Mouse (Mus musculus): ENCODE data around the gene Cast.

DNA sequence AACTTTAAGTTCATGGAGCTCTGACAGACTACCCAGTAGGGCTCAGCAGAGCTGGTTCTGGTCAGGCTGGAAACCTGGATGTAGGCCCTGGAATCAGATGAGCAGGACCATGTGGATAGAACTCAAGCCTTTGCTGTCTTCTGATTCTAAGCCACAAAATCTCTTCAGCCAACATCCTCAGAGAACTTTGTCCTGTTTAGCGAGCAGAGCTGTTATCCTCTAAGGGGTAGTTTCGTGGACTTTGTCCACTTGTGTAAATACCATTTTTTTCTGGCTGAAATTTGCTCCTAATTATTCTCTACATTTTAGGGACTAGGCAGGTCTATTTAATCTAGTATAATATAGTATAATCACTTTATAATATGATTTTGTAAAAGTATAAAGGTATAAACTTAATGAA lies 42.2 kb upstream of the Cast start:
- TF ChIP-seq TCF12 (IDR thresholded peaks at IDR 0.05; ENCODE audit: low read depth, low read length) = no peak
- no peak for TF ChIP-seq MAFK (IDR thresholded peaks at IDR 0.05; ENCODE audit: insufficient replicate concordance, low read length)
- TF ChIP-seq CTCF (conservative IDR thresholded peaks at IDR 0.05 in 1 of 2, IDR thresholded peaks at IDR 0.05 in 1 of 2; ENCODE audit: low read depth in 2 of 2, low read length in 2 of 2) = no peak
